Mouse (Mus musculus): ENCODE results near the gene Atp8a2.

Gene Atp8a2

DNA sequence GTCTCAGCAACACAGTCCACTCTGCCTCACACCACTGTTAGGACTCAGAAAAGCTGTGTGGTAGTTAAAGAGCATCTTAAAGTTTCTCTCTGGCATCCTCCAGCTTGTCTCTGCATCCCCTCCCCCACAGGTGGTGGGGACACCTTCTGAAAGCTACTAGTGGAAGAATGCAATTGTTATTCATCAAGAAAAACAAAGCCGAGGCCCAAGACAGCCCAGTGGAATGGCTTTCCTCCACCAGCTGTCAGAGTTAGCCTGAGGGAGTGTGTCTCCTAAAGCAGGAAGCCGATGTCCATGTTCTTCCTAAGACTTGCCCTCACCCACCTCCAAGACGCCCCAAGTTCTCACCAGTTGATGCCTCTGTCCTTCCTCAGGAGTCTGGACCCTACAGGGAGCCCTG is 48.1 kb downstream of the Atp8a2 start:
- no peak for DNase-seq

DNA sequence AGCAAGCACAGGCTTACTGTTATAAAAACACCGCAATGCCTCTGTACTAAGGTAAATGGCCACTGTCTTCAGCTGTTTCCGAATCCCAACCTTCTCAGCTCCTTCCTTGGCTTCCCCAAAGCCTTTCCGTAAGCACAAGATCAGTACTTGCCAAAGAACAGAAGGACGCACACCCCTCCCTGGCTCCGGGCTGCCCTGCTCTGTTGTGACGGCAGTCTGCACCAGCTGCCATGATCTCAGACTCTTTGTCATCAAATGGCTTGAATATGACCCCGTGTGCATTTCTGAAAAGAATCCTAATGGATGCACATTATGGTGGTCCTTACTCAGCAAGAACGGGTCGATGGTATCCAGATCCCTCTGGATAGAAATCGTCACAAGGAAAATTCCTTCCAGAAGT is 53.7 kb downstream of the Atp8a2 start:
- no peak for DNase-seq

DNA sequence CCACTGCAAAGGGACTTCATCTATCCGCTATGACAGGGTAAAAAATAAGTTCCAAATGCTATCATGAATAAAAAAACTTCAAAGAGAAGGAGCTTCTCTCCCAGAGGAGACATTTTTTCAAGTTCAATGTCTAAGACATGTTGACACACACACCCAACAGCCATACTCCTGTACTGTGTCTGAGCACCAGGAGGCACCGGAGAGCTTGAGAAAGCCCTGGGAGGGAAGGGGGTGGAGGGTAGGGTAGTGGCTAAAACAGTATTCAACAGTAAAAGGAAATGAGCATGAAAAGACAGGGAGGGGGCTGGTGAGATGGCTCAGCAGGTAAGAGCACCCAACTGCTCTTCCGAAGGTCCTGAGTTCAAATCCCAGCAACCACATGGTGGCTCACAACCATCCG is 58.6 kb downstream of the Atp8a2 start:
- no peak for DNase-seq

DNA sequence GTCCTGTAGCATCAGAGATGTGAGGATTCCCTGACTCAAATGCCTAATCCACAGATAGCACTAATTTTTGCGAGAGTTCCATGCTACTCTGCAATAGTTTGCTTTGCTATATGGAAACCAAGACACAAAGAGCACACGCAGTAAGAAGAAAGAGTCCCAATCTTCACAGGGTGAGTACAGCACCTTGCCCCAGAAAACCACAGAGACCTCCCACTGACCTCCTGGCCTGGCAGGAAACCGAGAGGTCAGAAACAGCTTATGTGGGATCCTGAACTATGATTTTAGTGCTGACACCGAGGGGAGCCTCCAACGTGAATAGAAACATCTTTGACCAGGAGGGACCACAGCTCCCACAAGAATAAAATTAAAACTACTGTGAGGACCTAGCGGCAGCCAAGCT is 59.2 kb downstream of the Atp8a2 start:
- no peak for DNase-seq

DNA sequence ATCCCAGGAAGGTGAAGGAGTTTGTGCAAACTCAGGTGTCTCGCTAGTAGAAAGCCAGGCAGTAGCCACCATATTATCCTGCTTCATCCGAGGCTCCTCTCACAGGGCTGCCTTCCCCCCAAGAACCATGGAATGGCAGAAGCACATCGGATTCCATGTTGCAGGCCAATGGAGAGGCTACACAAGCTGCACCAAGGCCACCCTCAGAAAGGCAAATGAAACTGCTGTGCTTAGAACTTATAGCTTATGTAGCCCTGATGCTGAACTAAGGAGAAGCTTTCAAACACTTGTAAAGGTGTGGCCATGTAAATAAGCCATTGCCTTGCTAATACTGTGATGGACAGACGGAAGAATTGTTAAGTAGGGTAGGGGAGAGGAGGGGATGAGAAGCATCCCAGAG is 61.2 kb downstream of the Atp8a2 start:
- DNase-seq, result no peak

DNA sequence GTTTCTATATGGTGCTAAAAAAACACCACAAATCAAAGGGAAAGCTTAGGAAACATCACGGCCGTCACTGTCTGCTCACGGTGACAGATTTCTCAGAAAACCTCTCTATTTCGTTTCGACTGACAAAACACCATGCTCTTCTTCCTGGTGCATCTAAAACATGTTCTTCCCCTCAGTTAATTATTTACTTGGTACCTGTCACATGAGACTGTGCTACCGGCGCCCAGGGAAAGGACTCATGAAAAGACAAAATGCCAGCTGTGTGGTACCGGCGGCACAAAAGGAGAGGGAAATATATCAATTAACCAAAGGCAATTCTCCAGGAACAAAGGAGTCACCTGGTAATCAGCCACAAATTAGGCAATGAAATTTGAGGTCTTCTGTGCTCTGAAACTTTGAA is 62.3 kb downstream of the Atp8a2 start:
- DNase-seq, result no peak

DNA sequence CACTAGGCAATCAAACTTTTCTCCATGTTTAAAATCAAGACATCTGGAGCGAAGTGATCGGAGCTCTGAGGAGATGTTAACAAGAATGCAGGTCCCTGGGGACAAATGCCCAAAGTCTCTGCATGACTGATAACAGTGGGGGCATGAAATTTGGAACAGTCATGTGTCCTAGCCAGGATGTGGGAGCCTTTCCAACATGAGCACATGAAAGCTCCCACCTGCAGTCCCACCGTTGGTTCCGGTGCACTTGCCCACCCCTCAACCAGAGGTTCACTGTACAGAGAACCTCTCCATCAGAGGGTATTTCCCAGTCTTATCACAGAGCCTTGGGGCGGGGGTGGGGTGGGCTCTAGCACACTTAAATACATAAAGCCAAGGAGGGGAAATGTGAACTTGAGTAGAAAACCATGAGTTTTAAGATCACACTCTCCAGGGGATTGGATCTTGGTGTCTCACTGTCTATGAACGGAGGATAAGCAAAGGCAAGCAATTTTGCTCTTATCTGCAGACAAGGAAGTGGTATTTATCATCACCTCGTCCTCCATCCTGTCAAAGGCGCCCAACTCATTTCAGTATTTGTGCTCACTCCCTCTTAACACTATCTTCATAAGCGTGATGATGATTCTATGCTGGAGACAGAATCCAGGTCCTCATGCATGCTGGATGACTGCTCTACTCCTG is 65.6 kb downstream of the Atp8a2 start:
- DNase-seq, result no peak

DNA sequence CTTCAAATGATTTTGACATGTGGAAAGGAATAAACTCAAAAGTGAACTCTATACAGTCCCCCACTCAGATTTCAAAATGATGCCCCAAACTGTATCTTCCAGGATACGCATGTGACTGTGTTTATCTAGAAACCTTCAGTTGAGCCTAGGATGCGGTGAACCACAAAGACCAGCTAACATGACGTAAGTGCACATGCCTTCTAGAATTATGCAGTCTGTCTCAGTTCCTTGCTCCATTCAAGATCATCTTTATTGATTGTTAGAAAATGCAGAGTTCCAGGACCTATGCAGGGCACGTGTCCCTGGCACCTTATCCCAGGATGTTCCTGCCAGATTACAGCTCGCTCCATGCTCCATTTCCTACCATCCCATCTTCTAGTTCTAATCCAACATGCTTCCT is 67.4 kb downstream of the Atp8a2 start:
- no peak for DNase-seq

DNA sequence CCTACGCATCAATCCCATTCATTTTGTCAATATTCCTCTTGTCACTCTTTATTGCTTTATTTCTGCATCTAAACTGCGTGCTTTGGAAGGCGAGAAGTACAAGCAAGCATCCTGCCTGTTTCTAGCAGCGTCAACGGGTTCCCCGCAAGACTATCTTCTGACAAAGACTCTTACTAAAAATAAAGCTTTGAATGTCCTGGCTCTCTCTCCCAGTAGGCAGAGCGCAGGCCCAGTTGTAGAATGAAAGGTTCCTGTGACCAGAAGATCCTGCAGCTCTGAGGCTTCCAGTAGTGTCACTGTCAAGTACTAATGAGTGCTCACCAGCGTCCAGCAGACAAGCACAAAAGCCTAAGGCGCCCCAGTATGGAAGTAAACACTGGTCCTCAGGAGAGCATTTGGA is 71.8 kb downstream of the Atp8a2 start:
- no peak for DNase-seq

DNA sequence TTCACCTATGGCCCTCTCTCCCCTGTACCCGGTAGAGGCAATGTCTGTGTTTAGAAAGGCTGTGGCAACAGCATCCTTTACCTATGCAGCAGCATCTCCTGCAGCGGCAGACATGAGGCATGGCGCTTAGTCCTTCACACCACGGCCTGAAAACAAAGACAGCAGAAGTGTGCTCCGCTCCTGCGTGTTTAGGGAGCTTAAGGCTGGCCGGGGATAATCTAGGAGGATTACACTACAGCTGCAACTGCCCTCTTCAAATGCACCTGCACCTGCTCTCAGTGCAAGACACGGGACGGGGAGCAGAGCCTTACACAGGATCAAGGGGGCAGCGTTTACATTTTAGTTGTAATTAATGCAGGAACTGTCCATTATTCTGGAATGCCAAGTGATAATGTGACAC is 75.4 kb downstream of the Atp8a2 start:
- no peak for DNase-seq

DNA sequence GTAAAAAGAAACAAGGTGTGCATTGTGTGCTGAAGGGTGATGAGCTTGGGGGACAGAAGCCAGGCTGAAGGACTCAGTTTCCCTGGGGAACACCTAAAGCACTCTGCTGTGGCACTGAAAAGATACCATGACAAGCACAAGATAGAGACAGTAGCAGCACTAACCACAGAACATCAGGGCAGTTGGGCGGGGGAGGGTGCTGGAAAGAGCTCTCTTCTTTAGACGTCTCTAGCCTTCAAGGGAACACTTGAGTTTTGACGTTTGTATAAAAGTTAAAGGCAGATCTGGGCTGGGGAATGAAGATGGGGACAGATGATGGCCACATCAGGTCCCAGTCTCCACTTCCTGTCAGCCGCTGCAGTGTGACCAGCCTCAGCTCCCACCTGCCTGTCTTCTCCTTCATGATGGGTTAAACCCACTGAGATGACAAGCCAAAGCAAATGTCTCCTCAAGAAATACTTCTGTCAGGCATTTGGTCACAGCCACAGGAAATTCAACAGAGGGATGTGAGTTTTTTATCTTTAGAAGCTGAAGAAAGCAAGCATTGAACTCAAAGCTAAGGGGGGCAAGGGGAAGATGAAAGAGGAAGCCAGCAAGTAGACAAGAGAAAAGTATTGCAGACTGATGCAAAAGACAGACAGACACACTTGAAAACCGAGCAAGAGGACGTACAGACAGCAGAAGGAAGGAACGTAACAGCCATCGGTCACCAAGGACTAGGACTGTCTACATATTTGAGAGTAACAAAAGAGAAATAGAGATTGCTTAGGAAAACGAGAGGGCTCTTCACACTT is 79.0 kb downstream of the Atp8a2 start:
- DNase-seq, result no peak

DNA sequence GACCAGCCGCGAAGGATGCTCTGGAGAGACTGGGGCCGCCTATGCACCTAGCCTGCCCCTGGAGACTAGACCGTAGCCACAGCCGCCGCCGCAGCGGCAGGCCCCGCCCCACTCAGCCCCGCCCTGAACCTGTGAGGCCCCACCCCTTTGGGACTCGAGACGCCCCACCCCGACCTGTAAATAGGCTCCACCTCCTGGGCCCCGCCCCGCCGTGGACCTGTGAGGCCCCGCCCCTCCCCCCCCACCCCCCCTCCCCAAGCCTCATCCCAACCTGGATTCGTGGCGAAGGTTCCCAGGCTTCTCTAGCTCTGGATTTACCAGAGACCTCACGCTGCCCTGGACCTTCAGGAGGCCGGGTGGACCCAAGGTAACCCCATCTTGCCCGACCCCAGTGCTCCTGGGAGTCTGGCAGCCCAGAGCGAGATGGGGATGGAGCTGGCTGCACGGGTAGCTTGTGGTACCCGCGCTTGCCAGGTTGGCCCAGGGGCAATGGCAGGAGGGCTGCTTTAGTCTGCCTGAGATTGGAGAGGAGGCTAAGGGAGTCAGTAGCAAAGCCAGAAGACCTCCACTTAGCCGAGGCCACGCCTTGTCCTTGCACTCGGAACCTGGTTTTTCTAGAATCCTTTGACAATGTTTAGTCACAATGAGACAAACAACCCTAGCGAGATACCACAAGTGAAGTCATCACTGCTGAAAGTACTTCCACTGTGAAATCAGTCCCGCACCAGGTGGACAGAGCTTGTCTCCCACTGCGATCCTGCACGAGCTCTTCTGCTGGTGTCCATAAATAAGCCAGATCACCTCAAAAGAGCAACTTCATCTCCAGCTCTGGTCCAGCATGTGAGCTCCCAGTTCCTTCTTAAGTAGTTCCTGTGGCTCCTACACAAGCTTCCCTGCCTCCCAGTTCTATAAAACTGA is 109.9 kb downstream of the Atp8a2 start:
- peak; percentile 18 for DNase-seq

DNA sequence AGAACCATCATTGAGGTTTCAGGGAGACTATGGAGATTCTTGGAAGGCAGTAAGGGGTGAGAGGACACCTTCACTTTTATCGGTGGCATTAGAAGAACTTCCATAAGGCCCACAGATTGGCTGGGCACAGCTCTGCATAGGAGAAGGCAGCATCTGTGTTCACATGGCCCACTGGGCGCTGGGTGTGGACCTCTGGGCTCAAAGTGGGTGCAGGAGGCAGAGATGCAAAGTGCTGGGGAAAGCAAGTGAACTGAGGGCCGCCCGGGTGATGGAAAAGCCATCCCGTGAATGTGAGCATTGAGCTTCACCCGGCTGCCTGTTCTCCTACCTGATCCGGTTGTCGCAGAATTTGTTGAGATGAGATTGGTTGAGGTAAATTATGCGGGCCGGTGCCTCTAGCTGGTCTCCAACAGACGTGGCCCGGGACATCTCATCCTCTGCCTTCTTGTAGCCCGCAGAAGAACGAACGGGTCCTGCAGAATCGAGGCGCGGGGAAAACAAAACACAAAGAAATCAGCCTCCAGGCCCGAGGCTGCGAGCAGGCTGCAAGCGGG is 110.6 kb downstream of the Atp8a2 start:
- no peak for DNase-seq

DNA sequence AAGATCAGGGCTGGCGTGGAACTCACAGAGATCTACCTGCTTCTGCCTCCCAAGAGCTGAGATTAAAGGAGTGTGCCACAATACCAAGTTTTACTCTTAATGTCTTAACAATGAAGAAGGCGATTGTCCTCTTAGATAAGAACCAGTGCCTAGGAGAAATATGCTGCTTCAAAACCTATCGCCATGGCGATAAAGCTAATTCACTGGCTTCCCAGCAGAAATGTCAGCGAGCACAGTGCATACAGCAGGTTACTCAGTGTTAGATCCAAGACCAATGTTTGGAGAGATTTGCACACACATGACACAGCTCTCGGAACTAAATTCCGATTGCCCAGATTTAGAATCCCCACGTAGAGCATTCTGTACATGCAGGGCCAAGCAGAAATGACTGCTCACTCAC is 114.2 kb downstream of the Atp8a2 start:
- no peak for DNase-seq

DNA sequence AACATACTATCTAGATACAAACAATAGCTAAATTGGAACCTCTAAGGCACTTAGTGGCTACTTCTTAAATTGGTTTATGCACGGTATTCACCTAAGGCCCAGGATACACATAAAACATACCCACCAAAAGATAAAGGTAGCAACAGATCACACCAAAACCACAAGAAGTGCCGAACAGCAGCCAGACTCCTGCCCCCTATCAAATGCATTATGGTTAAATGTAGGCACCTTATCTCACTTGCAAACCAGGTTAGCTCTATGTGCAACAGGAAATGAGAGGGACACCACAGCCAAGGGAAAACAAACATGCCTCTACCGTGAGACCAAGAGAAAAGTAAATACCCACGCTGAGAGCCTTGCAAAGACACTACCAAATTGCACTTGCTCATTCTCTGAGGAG is 124.5 kb downstream of the Atp8a2 start:
- DNase-seq, result no peak

DNA sequence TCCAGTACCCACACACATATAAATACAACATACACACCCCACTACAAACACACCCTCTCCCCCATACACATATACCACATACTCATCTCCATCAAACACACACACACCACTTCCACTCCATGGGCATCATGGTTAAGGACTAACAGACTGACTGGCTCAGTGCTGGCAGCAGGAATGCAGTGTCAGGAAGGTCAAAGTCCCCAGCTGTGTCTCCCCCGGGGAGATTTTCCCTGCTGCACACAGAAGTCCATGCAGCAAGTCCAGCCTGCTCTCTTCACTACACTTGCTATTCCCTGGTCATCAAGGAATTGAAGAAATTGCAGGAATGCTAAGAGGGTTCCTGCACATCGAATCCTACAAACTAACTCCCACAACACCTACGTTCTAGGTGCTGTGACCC is 131.8 kb downstream of the Atp8a2 start:
- DNase-seq, result no peak

DNA sequence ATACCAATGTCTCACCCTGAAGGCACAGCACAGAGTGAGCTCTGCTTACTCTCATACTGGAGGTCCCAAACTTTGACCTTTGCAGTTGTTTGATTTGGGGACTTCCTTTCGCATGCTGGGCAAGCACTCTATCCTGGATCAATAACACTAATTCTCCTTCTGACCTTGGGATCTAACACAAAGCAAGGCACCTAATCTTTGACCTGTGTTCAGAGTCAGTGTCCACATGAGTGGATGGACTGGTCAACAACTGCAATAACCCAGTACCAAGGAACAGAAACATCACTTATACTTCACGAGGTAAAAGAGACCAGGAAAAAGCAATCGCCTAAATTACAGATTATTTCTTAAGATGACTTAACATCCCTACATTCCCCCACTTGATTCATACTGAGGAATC is 136.0 kb downstream of the Atp8a2 start:
- DNase-seq, result no peak

DNA sequence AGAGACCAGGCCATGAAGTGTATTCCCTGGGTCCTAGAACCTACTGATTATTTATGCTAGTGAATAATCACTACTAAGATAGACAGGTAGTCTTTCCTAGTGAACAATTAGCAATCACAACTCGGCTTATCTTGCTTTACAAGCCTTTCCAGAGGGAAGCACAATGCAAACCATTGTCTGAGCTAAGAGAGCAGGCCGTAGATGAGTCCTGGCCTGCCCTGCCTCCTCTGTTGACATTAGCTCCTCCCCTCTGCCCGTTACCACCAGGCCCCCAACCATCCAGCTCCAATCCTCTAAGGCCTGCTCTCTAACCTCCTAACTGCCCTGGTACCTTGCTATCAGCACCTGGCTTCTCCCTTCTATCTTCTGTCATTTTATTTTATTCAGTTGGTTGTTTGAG is 138.1 kb downstream of the Atp8a2 start:
- no peak for DNase-seq

DNA sequence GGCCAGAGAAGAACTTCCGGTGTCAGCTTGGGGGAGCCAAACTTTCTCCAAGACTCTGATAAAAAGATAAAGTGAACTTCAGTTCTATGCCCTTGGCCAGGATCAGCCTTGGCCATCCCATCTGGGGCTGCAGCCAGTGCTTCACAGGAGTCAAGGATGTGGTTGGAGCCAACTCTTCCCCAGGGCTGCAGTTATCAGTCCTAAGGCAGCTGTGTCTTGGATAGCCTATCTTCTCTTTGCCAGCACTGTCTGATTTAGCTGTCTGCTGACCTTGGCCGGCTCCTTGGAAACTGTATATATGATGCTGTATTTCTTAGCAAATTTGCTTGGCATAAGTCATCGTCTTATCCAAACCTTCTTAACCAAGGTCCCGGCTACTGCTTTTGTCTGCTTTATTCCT is 141.7 kb downstream of the Atp8a2 start:
- DNase-seq, result peak; percentile 3

DNA sequence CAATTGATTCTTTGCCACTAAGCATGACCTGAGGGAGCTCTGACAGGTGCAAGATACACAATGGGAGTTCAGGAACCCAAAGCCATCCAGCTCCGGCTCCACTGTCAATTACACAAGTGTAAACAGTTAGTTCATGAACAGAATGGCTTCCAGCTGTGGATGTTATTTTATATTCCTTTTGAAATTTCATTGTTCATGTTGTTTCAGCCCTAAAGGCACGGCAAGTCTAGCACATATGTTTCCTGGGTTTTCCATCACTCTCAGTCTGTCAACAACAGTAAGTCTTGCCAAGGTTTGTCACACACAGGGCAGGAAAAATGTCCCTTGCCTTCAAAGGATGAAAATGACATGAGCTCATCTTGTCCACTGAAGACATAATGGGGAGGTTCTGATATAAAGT is 166.3 kb downstream of the Atp8a2 start:
- no peak for DNase-seq

DNA sequence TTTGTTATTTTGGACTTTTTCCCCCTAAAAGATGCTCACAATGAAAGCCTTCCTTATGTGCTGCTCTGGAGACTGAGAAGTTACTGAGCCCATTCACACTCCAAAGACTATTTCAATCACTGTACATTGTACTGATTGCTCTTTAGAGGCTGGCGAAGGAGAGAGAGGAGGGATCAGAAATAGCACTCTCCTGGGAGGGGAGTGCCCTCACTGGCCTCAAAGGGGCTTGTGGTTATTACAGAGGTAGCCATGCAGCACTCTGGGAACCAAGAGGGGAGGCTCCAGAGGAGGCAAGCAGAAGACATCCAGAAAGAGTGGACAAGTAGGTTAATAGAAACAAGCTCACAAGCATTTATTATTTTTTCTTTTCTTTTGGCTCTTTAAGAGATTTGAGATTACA is 169.8 kb downstream of the Atp8a2 start:
- DNase-seq, result no peak

DNA sequence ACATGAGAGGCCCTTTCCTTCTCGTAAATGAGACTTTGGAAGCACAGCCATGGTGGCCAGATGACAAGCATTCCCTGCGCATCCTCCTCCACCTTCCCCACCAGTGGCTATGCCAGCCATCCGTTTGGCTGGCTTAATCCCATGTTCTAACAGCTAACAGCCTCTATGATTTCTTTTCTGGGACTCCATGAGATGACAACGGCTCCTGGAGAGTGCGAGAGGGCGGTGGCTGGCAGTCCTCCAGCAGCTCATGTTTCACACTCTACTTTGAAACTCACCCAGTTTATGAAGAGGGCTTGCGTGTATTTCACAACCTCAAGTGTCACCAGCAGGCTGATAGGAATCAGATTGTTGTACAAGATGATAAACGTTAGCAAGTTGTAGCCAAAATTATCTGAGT is 170.3 kb downstream of the Atp8a2 start:
- peak; percentile 78 for DNase-seq

DNA sequence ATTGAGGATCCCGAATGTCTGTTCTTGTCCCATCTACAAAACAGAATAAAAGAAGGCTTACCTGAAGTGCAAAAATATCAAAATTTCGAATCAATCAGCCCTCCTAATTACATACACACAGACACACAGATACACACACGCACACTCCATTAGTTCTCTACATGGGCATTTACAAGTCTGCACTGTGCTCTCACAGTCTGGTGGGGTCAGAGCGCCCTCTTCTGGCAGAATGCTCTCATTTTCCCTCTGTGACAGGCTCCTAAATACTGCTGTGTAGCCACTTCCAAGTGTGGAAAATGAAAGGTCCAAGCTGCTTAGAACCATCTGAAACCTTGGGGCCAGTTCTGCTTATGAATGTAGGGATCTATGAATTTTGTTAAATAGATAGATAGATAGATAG is 181.1 kb downstream of the Atp8a2 start:
- DNase-seq, result peak; percentile 85
